Mouse (Mus musculus) right cerebral cortex, postnatal 14 days (tissue): ENCODE results near the gene Pabpn1.
"Not testable (repeated sequence)": the region's sequence is repeated elsewhere in the genome, so short reads cannot be mapped to it uniquely, and the experiment has no call there.

Experiments
- DNase-seq: peaks from one replicate; pipeline ENCODE4 v3.0.0; 2022

Gene Pabpn1

GRCm38 (mm10) chr14:54937361-54938182 lies 45.3 kb downstream of the Pabpn1 start:
- DNase-seq, result no peak

- no peak for DNase-seq
Measured at GRCm38 (mm10) chr14:54938431-54939219, 46.3 kb downstream of the Pabpn1 start.

GRCm38 (mm10) chr14:54939434-54940175 lies 47.3 kb downstream of the Pabpn1 start:
- DNase-seq, result no peak

- DNase-seq, result no peak
Measured at GRCm38 (mm10) chr14:54940176-54940530, 47.9 kb downstream of the Pabpn1 start.

GRCm38 (mm10) chr14:54941024-54941978 lies 49.0 kb downstream of the Pabpn1 start:
- no peak for DNase-seq

GRCm38 (mm10) chr14:54942479-54942878 lies 50.2 kb downstream of the Pabpn1 start:
- no peak for DNase-seq

- no peak for DNase-seq
Measured at GRCm38 (mm10) chr14:54943971-54944370, 51.7 kb downstream of the Pabpn1 start.

GRCm38 (mm10) chr14:54944939-54945338 lies 52.6 kb downstream of the Pabpn1 start:
- no peak for DNase-seq

GRCm38 (mm10) chr14:54945975-54946704 lies 53.8 kb downstream of the Pabpn1 start:
- no peak for DNase-seq

- DNase-seq, result not testable (repeated sequence)
Measured at GRCm38 (mm10) chr14:54947008-54947407, 54.7 kb downstream of the Pabpn1 start.
